Mouse (Mus musculus) neural tube, embryonic 11.5 days (tissue): ENCODE measurements around the gene Spesp1. TPM values are rescaled to one million over a fixed set of nuclear protein-coding genes. Genes with fewer than 3 reads are reported as not detected.

Experiments
- ATAC-seq: fragments of 200-750 bp; cut with Nextera tagmentation; 2 replicates; pipeline ENCODE4 v1.8.0; 2017; ENCODE audit warnings: moderate number of reproducible peaks, mild to moderate bottlenecking, moderate TSS enrichment, moderate library complexity; ENCODE audit not compliant: insufficient read depth, low FRiP score, low TSS enrichment
- DNase-seq: peaks from one replicate; pipeline ENCODE4 v3.0.0-alpha.2; 2015; ENCODE audit warnings: low spot score
- H3K27ac ChIP-seq: fragments of 300-500 bp; sonication (generic); 2 replicates; pipeline ENCODE4 v1.5.1; 2014; ENCODE audit warnings: low read depth, mild to moderate bottlenecking, low read length
- H3K27me3 ChIP-seq: fragments of 300-500 bp; sonication (generic); 2 replicates; pipeline ENCODE4 v1.6.1; 2014; ENCODE audit warnings: mild to moderate bottlenecking, low read length, mixed read lengths; ENCODE audit not compliant: control insufficient read depth, insufficient read depth
- H3K36me3 ChIP-seq: fragments of 300-500 bp; sonication (generic); 2 replicates; pipeline ENCODE4 v1.6.1; 2014; ENCODE audit warnings: mild to moderate bottlenecking, low read length, moderate library complexity, mixed read lengths; ENCODE audit not compliant: control insufficient read depth, insufficient read depth
- H3K4me1 ChIP-seq: fragments of 300-500 bp; sonication (generic); 2 replicates; pipeline ENCODE4 v1.6.1; 2014; ENCODE audit warnings: low read length, mixed read lengths; ENCODE audit not compliant: control insufficient read depth, insufficient read depth
- H3K4me2 ChIP-seq: fragments of 300-500 bp; sonication (generic); 2 replicates; pipeline ENCODE4 v1.6.1; 2014; ENCODE audit warnings: low read depth, mild to moderate bottlenecking, moderate library complexity
- H3K4me3 ChIP-seq: fragments of 300-500 bp; sonication (generic); 2 replicates; pipeline ENCODE4 v1.5.1; 2014; ENCODE audit warnings: low read depth, low read length
- H3K9ac ChIP-seq: fragments of 300-500 bp; sonication (generic); 2 replicates; pipeline ENCODE4 v1.6.1; 2014; ENCODE audit warnings: mild to moderate bottlenecking, low read length
- H3K9me3 ChIP-seq: fragments of 300-500 bp; sonication (generic); 2 replicates; pipeline ENCODE4 v1.6.1; 2016; ENCODE audit warnings: low read length; ENCODE audit not compliant: control insufficient read depth
- WGBS: fragments of 180-500 bp; shearing (Covaris S2); extraction: QIAGEN DNeasy Blood & Tissue Kit; methylation state at CpG from one replicate; pipeline ENCODE4 v1.1.7; 2014; 5-methylcytosine and 5-hydroxymethylcytosine counted together
- polyA plus RNA-seq: library from polyadenylated mRNA; unstranded; fragments of >200 nt; fragmentation: Nextera tagmentation; extraction: Ambion mirVana; gene quantifications from 2 replicates; pipeline ENCODE4 v1.2.1, GENCODE M21; 2014

The Spesp1 gene
- polyA plus RNA-seq, 1 experiment from 2014 or later: not detected

- no peak overlapping the region for H3K4me3 ChIP-seq
- no peak overlapping the region for H3K4me2 ChIP-seq
- H3K27me3 ChIP-seq: no peaks in the 10 kb centered on the region
- H3K9ac ChIP-seq: no peak overlapping the region
- H3K9me3 ChIP-seq: no peaks in the 10 kb centered on the region
- WGBS: 87% methylated on average over 7 of the region's 7 CpGs
- no peak overlapping the region for H3K27ac ChIP-seq
- ATAC-seq (no peak), DNase-seq (no peak)
- H3K4me1 ChIP-seq: no peaks in the 10 kb centered on the region
- H3K36me3 ChIP-seq: no peaks in the 10 kb centered on the region
Observed at GRCm38 (mm10) chr9:62284266-62284665, 2.3 kb upstream of the Spesp1 start.

GRCm38 (mm10) chr9:62276899-62277298 lies 5.1 kb downstream of the Spesp1 start:
- Histone ChIP-seq H3K9me3 (no peaks in the 10 kb centered on the region), H3K9ac (no peak overlapping the region), H3K27ac (no peak overlapping the region), H3K4me1 (no peaks in the 10 kb centered on the region), H3K4me2 (no peak overlapping the region), H3K4me3 (no peak overlapping the region), H3K36me3 (no peaks in the 10 kb centered on the region), H3K27me3 (no peaks in the 10 kb centered on the region)
- DNase-seq (no peak), ATAC-seq (no peak)
- WGBS: 70% methylated on average over 4 of the region's 4 CpGs

- DNase-seq (no peak), ATAC-seq (no peak)
- WGBS: 79% methylated on average over 7 of the region's 7 CpGs
- no peak overlapping the region for H3K4me2 ChIP-seq
- H3K4me3 ChIP-seq: no peak overlapping the region
- H3K9ac ChIP-seq: no peak overlapping the region
- no peaks in the 10 kb centered on the region for H3K36me3 ChIP-seq
- no peaks in the 10 kb centered on the region for H3K4me1 ChIP-seq
- no peaks in the 10 kb centered on the region for H3K9me3 ChIP-seq
- H3K27ac ChIP-seq: no peak overlapping the region
- no peaks in the 10 kb centered on the region for H3K27me3 ChIP-seq
Observed at GRCm38 (mm10) chr9:62270775-62271399, 11.1 kb downstream of the Spesp1 start.

- H3K4me3 ChIP-seq: no peak overlapping the region
- 95% methylated on average over 1 of the region's 1 CpGs for WGBS
Observed at GRCm38 (mm10) chr9:62269161-62269560, 12.8 kb downstream of the Spesp1 start.

GRCm38 (mm10) chr9:62265278-62265677 lies 16.7 kb downstream of the Spesp1 start:
- Histone ChIP-seq H3K27me3 (no peaks in the 10 kb centered on the region), H3K9ac (no peak overlapping the region), H3K36me3 (no peaks in the 10 kb centered on the region), H3K4me2 (no peak overlapping the region), H3K4me3 (no peak overlapping the region), H3K27ac (no peak overlapping the region), H3K4me1 (no peaks in the 10 kb centered on the region), H3K9me3 (no peaks in the 10 kb centered on the region)
- ATAC-seq (no peak), DNase-seq (no peak)
- WGBS: 84% methylated on average over 10 of the region's 10 CpGs

More at GRCm38 (mm10) chr9:62269161-62269560, 12.8 kb downstream of the Spesp1 start:
- Histone ChIP-seq H3K9ac (no peak overlapping the region), H3K9me3 (no peaks in the 10 kb centered on the region), H3K36me3 (no peaks in the 10 kb centered on the region), H3K4me2 (no peak overlapping the region), H3K27me3 (no peaks in the 10 kb centered on the region), H3K27ac (no peak overlapping the region), H3K4me1 (no peaks in the 10 kb centered on the region)
- ATAC-seq: no peak
- DNase-seq: no peak

- H3K9me3 ChIP-seq: no peaks in the 10 kb centered on the region
- DNase-seq: no peak
- no peak overlapping the region for H3K27ac ChIP-seq
- H3K9ac ChIP-seq: no peak overlapping the region
- no peak for ATAC-seq
- WGBS: 58% methylated on average over 5 of the region's 5 CpGs
- H3K36me3 ChIP-seq: no peaks in the 10 kb centered on the region
- no peaks in the 10 kb centered on the region for H3K27me3 ChIP-seq
- H3K4me2 ChIP-seq: no peak overlapping the region
- H3K4me1 ChIP-seq: no peaks in the 10 kb centered on the region
- H3K4me3 ChIP-seq: no peak overlapping the region
Observed at GRCm38 (mm10) chr9:62263652-62264051, 18.4 kb downstream of the Spesp1 start.

GRCm38 (mm10) chr9:62261406-62261805 lies 20.6 kb downstream of the Spesp1 start:
- Histone ChIP-seq H3K27ac (no peak overlapping the region), H3K4me1 (no peaks in the 10 kb centered on the region; the same call in 1 of the 2 replicates), H3K4me3 (no peak overlapping the region), H3K27me3 (no peaks in the 10 kb centered on the region), H3K9me3 (no peaks in the 10 kb centered on the region), H3K36me3 (no peaks in the 10 kb centered on the region), H3K9ac (no peak overlapping the region), H3K4me2 (no peak overlapping the region)
- ATAC-seq (no peak), DNase-seq (no peak)
- WGBS: 80% methylated on average over 3 of the region's 3 CpGs

- Histone ChIP-seq H3K4me3 (no peak overlapping the region), H3K27me3 (no peaks in the 10 kb centered on the region), H3K4me1 (peaks cover 2% of the 10 kb centered on the region; the same call in 1 of the 2 replicates), H3K36me3 (no peaks in the 10 kb centered on the region), H3K27ac (no peak overlapping the region), H3K9me3 (no peaks in the 10 kb centered on the region), H3K4me2 (no peak overlapping the region), H3K9ac (no peak overlapping the region)
- WGBS: 85% methylated on average over 5 of the region's 5 CpGs
- DNase-seq (no peak), ATAC-seq (no peak)
Observed at GRCm38 (mm10) chr9:62261006-62261405, 21.0 kb downstream of the Spesp1 start.

- DNase-seq (no peak), ATAC-seq (no peak)
- Histone ChIP-seq H3K4me3 (no peak overlapping the region), H3K27me3 (no peaks in the 10 kb centered on the region), H3K9ac (no peak overlapping the region), H3K27ac (no peak overlapping the region), H3K4me1 (peaks cover 2% of the 10 kb centered on the region; the same call in 1 of the 2 replicates), H3K36me3 (no peaks in the 10 kb centered on the region), H3K4me2 (no peak overlapping the region), H3K9me3 (no peaks in the 10 kb centered on the region)
- 90% methylated on average over 11 of the region's 11 CpGs for WGBS
Observed at GRCm38 (mm10) chr9:62258005-62258404, 24.0 kb downstream of the Spesp1 start.
